Mouse (Mus musculus) frontal cortex, adult 2 months (tissue): ENCODE measurements around the gene Cox6b1. TPM values are rescaled to one million over a fixed set of nuclear protein-coding genes. Genes with fewer than 3 reads are reported as not detected.

Experiments
- DNase-seq, 2 experiments: peaks; one replicate each; pipeline ENCODE4 v3.0.0; 2022; ENCODE audit warnings: low spot score in 1 of 2; ENCODE audit errors: extremely low spot score in 1 of 2
- polyA plus RNA-seq: library from polyadenylated mRNA; depleted of rRNA; stranded (reverse); fragments of >200 nt; gene quantifications from 2 replicates; pipeline ENCODE4 v1.2.3, GENCODE M21; 2012; rRNA removed

The Cox6b1 gene
- polyA plus RNA-seq, 1 experiment = 1,127 TPM

GRCm38 (mm10) chr7:30588676-30589434, 37.1 kb downstream of the Cox6b1 start, which contains the start of gene Kmt2b:
Gene Kmt2b, minus strand, starts transcription at chr7:30588726.
- peak; percentile 93 to 96 for DNase-seq

DNA sequence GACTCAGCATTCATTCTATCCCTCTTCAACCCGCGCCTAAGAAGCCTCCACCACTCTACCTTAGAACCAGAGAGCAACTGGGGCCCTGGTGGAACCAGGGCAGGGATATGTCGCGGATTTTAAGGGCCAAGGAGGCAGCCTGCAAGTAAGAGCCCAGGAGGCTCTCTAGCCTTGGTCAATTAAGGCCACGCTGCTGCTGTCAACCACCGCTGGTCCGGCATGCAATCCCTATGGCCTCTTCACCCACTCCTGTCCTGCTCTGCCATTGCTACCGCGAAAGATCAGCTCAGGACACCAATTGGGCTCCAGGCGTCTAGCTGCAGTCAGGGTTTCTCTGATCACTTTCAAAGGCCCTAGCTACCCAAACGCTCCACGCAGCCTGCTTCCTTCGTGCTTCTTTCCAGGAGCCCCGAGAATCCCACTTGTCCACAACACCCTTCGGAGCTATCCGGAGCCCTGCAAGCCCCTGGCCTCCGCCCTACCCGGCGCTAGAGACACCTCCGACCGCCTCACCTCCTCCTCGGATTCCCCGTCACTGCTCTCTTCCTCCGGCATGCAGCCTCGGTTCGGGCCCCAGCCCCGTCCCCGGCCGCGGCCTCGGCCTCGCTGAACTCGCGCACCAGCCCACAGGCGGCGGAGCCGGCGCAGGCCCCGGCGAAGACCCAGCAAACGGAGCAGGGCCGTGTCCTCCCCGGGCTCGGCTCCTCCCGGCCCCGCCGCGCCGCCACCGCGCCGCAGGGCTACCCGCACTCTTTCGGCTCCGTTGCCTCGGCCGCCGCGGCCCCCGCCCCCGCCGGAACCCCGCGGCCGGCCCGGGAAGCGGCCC, 37.9 kb downstream of the Cox6b1 start:
- peak in 1 of 2 experiments; percentile 30 for DNase-seq

- DNase-seq = no peak
These were observed 39.4 kb downstream of the Cox6b1 start for GRCm38 (mm10) chr7:30586455-30587020.

DNA sequence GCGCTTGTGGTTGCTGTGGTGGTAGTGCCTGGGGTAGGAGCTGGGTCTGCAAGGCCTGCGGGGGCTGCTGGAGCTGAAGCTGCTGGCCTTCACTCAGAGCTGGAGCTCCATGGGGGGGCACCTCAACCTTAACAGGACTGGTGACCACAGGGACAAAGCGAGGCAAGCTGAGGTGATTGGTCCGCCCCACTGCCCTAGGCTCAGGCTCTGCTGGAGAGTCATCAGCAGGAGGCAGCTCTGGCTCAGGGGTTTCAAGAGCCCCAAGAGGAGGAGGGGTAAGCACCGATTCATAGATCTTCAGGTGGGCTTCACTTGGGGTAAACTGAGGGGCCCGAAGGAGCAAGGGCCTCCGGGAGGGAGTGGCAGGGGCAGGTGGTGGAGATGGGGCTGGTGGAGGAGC, 40.8 kb downstream of the Cox6b1 start:
- no peak for DNase-seq

DNA sequence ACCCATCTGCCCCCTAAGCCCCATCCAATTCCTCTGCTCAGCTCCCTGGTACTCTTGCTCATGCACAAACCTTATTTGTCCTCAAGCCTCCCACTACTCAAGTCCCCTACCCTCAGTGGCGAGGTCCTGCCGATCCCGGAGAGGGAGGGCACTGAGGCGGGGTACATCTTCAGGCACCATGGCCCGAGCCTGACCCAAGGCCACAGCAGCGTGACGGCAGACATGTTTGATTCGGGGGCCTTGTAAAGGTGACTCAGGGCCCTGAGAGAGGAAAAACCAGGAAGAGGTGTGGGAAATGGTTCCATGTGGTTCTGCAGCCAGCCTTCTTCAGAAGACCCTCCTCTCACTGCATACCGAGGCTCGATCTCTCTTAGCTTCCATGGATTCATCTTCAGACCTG, 41.6 kb downstream of the Cox6b1 start:
- DNase-seq = no peak

DNA sequence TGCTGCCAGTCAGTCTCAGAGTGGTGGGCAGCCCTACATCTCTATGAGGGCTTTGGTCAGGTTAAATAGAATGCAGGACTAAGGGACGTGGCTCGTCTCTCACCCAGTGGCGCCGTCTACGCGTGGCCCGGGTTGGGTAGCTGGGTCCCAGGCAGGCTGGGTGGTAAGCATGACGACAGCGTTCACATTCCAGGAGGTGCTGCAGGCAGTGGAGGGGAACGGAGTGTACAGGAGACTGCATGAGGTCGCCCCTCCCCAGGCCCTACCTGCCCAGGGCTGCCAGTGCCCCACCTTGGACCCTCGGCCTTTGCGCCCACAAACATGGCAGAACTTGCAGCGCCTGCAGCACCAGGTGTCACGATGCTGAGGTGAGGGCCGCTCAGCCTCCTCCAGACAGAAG, 44.4 kb downstream of the Cox6b1 start:
- DNase-seq = no peak

DNA sequence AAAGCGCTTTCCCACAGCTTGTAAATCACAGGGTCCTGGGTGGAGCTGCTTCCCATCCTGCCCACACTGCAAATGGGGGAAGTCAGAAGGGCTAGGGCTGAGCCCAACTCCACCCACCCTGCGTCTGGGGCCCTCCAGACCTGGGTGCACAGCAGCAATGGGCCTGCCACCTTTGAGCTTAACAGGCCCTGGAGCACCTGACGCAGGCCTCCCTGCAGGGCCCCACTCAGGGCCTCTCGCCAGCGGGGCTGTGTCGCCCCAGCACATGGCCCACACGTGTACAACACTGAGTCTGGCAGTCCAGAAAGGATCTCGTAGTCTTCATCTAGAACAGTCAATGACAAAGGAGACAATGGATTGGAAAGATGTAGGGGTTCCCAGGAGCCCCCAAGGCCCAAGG, 46.0 kb downstream of the Cox6b1 start:
- no peak for DNase-seq

DNA sequence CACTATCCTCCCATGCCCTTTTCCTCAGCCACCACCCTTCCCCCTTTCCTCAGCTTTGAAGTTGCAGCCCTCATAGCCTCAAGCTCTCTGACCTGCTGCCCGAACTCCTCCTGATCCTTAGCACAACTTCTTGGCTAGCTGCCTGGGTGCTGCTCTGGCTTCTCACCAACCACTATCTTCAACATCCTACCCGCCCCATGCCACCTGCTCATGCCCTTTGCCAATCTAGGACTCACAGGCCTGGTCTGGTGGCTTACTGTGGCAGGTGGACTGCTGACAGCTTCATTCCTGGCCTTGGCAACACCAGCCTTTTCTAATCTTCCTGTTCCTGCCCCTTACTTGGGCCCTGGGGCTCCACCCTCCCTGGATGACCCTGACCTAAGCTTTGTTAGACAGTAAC, 53.0 kb downstream of the Cox6b1 start:
- no peak for DNase-seq

DNA sequence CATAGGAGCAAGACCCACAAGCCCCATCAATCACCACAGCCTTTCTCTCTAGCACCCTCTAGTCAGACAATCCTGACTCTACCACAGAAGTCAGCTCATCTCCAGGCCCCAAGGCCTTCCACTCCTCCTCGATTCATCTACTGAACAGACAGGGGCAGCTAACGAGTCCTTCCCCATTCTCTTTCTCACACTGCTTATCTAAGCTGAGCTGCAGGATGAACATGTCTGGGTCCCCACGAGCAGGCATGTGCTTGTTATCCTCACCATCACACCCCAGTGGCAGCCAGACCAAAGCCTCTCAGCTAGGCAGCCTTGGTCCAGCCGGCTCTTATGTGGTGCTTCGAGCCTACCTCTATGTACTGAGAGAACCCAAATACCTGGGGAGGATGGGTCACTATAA, 53.6 kb downstream of the Cox6b1 start:
- DNase-seq = no peak

DNA sequence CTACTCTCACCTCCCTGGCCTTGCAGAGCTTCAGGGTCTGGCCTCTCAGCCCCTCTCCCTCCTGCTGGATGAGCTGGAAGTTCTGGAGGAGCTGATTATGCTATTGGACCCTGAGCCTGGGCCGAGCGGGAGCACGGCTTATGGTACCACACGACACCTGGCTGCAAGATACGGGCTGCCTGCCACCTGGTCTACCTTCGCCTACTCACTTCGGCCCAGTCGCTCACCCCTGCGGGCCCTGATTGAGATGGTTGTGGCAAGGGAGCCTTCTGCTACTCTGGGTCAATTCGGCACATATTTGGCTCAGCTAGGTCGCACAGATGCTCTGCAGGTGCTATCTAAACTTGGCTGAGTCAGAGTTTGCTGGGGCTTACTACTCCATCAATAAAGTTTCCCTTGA, 58.4 kb downstream of the Cox6b1 start:
- DNase-seq = no peak

Other genes starting within 250 kb of the Cox6b1 start
- 73.2 and 80.4 TPM in 2 replicates for gene Tyrobp, start 212.4 kb downstream of the Cox6b1 start, polyA plus RNA-seq
- 1.5 and 2.2 TPM in 2 replicates for gene Hcst, start 206.3 kb downstream of the Cox6b1 start, polyA plus RNA-seq
- gene Nfkbid, start 204.4 kb downstream of the Cox6b1 start, polyA plus RNA-seq = 5.4 and 6.4 TPM in 2 replicates
- 940 and 960 TPM in 2 replicates for gene Aplp1, start 180.6 kb downstream of the Cox6b1 start, polyA plus RNA-seq
- 3.7 and 7.1 TPM in 2 replicates for gene Kirrel2, start 168.5 kb downstream of the Cox6b1 start, polyA plus RNA-seq
- 1.2 and 1.6 TPM in 2 replicates for gene Nphs1, start 167.8 kb downstream of the Cox6b1 start, polyA plus RNA-seq
- gene Prodh2, start 132.5 kb downstream of the Cox6b1 start, polyA plus RNA-seq = 0.18 and 0.19 TPM in 2 replicates
- gene Arhgap33, start 91.1 kb downstream of the Cox6b1 start, polyA plus RNA-seq = 172 and 192 TPM in 2 replicates
- gene Hspb6, start 74.0 kb downstream of the Cox6b1 start, polyA plus RNA-seq = 9.3 and 10.7 TPM in 2 replicates
- gene Proser3, start 73.9 kb downstream of the Cox6b1 start, polyA plus RNA-seq = 7.3 and 8.3 TPM in 2 replicates
- 64.1 and 67.3 TPM in 2 replicates for gene Lin37, start 66.3 kb downstream of the Cox6b1 start, polyA plus RNA-seq
- gene U2af1l4, start 62.9 kb downstream of the Cox6b1 start, polyA plus RNA-seq = 125 and 131 TPM in 2 replicates
- 8.2 and 9.4 TPM in 2 replicates for gene Gm49396, start 62.8 kb downstream of the Cox6b1 start, polyA plus RNA-seq
- gene Psenen, start 62.5 kb downstream of the Cox6b1 start, polyA plus RNA-seq = 114 and 133 TPM in 2 replicates
- 6.2 and 7.9 TPM in 2 replicates for gene Igflr1, start 60.7 kb downstream of the Cox6b1 start, polyA plus RNA-seq
- 42.2 and 45.9 TPM in 2 replicates for gene Kmt2b, start 37.4 kb downstream of the Cox6b1 start, polyA plus RNA-seq
- gene Zbtb32, start 27.2 kb downstream of the Cox6b1 start, polyA plus RNA-seq = 0.04 TPM in 1 of 2 replicates, not detected in the other
- 1.7 and 2.3 TPM in 2 replicates for gene Upk1a, start 13.3 kb downstream of the Cox6b1 start, polyA plus RNA-seq
- not detected in 2 replicates for gene Etv2, start 9.7 kb upstream of the Cox6b1 start, polyA plus RNA-seq
- 59.7 and 66.4 TPM in 2 replicates for gene Rbm42, start 24.2 kb upstream of the Cox6b1 start, polyA plus RNA-seq
- 11.8 and 13.0 TPM in 2 replicates for gene Haus5, start 38.8 kb upstream of the Cox6b1 start, polyA plus RNA-seq
- not detected in 2 replicates for gene Pmis2, start 45.5 kb upstream of the Cox6b1 start, polyA plus RNA-seq
- gene 2200002J24Rik, start 72.8 kb upstream of the Cox6b1 start, polyA plus RNA-seq = not detected in 2 replicates
- gene Atp4a, start 86.1 kb upstream of the Cox6b1 start, polyA plus RNA-seq = 0.65 and 0.82 TPM in 2 replicates
- gene Tmem147, start 103.4 kb upstream of the Cox6b1 start, polyA plus RNA-seq = 167 and 185 TPM in 2 replicates
- gene Gapdhs, start 117.5 kb upstream of the Cox6b1 start, polyA plus RNA-seq = not detected in 2 replicates
- 14.6 and 15.1 TPM in 2 replicates for gene Sbsn, start 125.3 kb upstream of the Cox6b1 start, polyA plus RNA-seq
- gene Dmkn, start 137.6 kb upstream of the Cox6b1 start, polyA plus RNA-seq = 4.5 and 8.2 TPM in 2 replicates
- gene Krtdap, start 161.7 kb upstream of the Cox6b1 start, polyA plus RNA-seq = not detected in 2 replicates
- 0.13 and 0.14 TPM in 2 replicates for gene Ffar2, start 197.6 kb upstream of the Cox6b1 start, polyA plus RNA-seq
- not detected in 2 replicates for gene Ffar3, start 230.0 kb upstream of the Cox6b1 start, polyA plus RNA-seq
- gene Ffar1, start 235.4 kb upstream of the Cox6b1 start, polyA plus RNA-seq = not detected in 2 replicates